Mouse (Mus musculus): Measurements from ENCODE around the gene Scoc. TPM values are rescaled to one million over a fixed set of nuclear protein-coding genes. Genes with fewer than 3 reads are reported as not detected.

Gene Scoc
- polyA plus RNA-seq, 1 experiment from 2014 or later: 75.5 TPM

Other genes starting within 250 kb of the Scoc start
- gene Ucp1, start 168.0 kb downstream of the Scoc start, polyA plus RNA-seq (2015; fragmentation: Nextera tagmentation; extraction: Ambion mirVana): not detected in 2 replicates
- gene Elmod2, start 125.9 kb downstream of the Scoc start, polyA plus RNA-seq (2015; fragmentation: Nextera tagmentation; extraction: Ambion mirVana): 5.5 and 8.3 TPM in 2 replicates
- gene Mgat4d, start 109.9 kb downstream of the Scoc start, polyA plus RNA-seq (2015; fragmentation: Nextera tagmentation; extraction: Ambion mirVana): not detected in 2 replicates
- gene Clgn, start 68.5 kb downstream of the Scoc start, polyA plus RNA-seq (2015; fragmentation: Nextera tagmentation; extraction: Ambion mirVana): 0.38 and 0.58 TPM in 2 replicates
- not detected in 2 replicates for gene Olfr370, start 77.4 kb upstream of the Scoc start, polyA plus RNA-seq (2015; fragmentation: Nextera tagmentation; extraction: Ambion mirVana)
- 268 and 288 TPM in 2 replicates for gene Ndufb7, start 108.3 kb upstream of the Scoc start, polyA plus RNA-seq (2015; fragmentation: Nextera tagmentation; extraction: Ambion mirVana)
- 334 and 348 TPM in 2 replicates for gene Tecr, start 149.6 kb upstream of the Scoc start, polyA plus RNA-seq (2015; fragmentation: Nextera tagmentation; extraction: Ambion mirVana)
- 54.5 and 59.6 TPM in 2 replicates for gene Dnajb1, start 149.8 kb upstream of the Scoc start, polyA plus RNA-seq (2015; fragmentation: Nextera tagmentation; extraction: Ambion mirVana)
- 61.3 and 64.3 TPM in 2 replicates for gene Gipc1, start 194.3 kb upstream of the Scoc start, polyA plus RNA-seq (2015; fragmentation: Nextera tagmentation; extraction: Ambion mirVana)
- 0.06 and 0.32 TPM in 2 replicates for gene Ptger1, start 208.3 kb upstream of the Scoc start, polyA plus RNA-seq (2015; fragmentation: Nextera tagmentation; extraction: Ambion mirVana)
- 11.5 and 11.8 TPM in 2 replicates for gene Pkn1, start 240.8 kb upstream of the Scoc start, polyA plus RNA-seq (2015; fragmentation: Nextera tagmentation; extraction: Ambion mirVana)